Mouse (Mus musculus) lung, adult 2 months (tissue): ENCODE measurements at regions not wholly inside any gene's neighbourhood (a gene's known extent, or its start where the extent isn't known, plus 50 kb on each side); places are given as distances from the start of the nearest gene placed in this dataset.

ENCODE experiments used
- CTCF ChIP-seq: fragments of 200-500 bp; IDR thresholded peaks from 2 replicates; pipeline ENCODE4 v1.5.1; 2011; ENCODE audit warnings: mild to moderate bottlenecking, low read length, control low read depth; ENCODE audit not compliant: insufficient read depth
- POLR2A ChIP-seq: fragments of 200-500 bp; IDR thresholded peaks from 2 replicates; pipeline ENCODE4 v1.6.1; 2011; ENCODE audit warnings: low read depth, mild to moderate bottlenecking, control low read depth, low read length, borderline replicate concordance; ENCODE audit errors: extremely low read depth

DNA sequence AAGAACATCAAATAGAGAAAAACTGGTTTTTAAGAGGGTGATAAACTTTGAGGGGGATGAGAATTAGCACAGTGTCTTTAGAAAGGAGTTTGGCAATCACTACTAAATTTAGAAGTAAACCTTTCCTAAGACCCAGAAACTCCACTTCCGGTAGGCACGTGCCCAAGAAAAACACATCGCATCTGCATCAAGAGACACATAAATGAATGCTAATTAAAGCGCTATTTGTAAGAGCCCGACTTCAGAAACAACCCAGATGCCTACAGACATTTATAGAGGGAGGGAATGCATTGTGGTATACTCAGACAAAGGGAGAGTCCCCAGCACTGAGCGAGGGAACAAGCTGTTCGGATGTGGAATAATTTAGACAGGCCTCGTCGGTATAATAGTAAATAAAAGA is 688.5 kb downstream of the Tns3 start:
- TF ChIP-seq CTCF (no peak), POLR2A (no peak)
